17 mouse cellular contexts compared by ENCODE assay signal in genomic region chr4:58547725-58548124, GRCm38 (mm10). TPM values are rescaled to one million over a fixed set of nuclear protein-coding genes. Genes with fewer than 3 reads are reported as not detected.
DNase-seq lines count a peak whose midpoint lies in the region; ATAC-seq lines count a peak whose summit lies in the region.
"Had no signal": no experiment of that assay in that cellular context is flagged by ENCODE, and none has a peak within 500 bp of the region (broad histone marks: within the 10 kb centered on the region; RNA-seq: fewer than 3 reads in every experiment).

No protein-coding gene starts in this region.

- H3K36me3 ChIP-seq in liver, embryonic 12.5 days: no peaks in the 10 kb centered on the region
- no peaks in the 10 kb centered on the region for H3K36me3 ChIP-seq in liver, embryonic 11.5 days (ENCODE audit: control insufficient read depth, insufficient read depth, low read length)
- peaks cover 28% of the 10 kb centered on the region for H3K36me3 ChIP-seq in embryonic facial prominence, embryonic 13.5 days
- H3K36me3 ChIP-seq in stomach, embryonic 14.5 days (ENCODE audit: control insufficient read depth, insufficient read depth, low read length): peaks cover 12% of the 10 kb centered on the region; the same call in 1 of the 2 replicates

- no peak overlapping the region for H3K9ac ChIP-seq in liver, embryonic 12.5 days
- no peak overlapping the region for H3K9ac ChIP-seq in liver, embryonic 11.5 days (ENCODE audit: low read depth, low read length)
- no peak overlapping the region for H3K9ac ChIP-seq in embryonic facial prominence, embryonic 13.5 days
- H3K9ac ChIP-seq in stomach, embryonic 14.5 days (replicated peaks; ENCODE audit: low read depth, low read length): no peak overlapping the region

- H3K9me3 ChIP-seq in liver, embryonic 12.5 days (replicated peaks): no peaks in the 10 kb centered on the region
- no peaks in the 10 kb centered on the region for H3K9me3 ChIP-seq in liver, embryonic 11.5 days (ENCODE audit: control insufficient read depth, low read length)
- no peaks in the 10 kb centered on the region for H3K9me3 ChIP-seq in embryonic facial prominence, embryonic 13.5 days
- no peaks in the 10 kb centered on the region for H3K9me3 ChIP-seq in stomach, embryonic 14.5 days (ENCODE audit: control insufficient read depth, low read depth, low read length)
- H3K9me3 ChIP-seq: midbrain, embryonic 10.5 days had no signal

- no peak overlapping the region for H3K4me3 ChIP-seq in liver, embryonic 12.5 days
- no peak overlapping the region for H3K4me3 ChIP-seq in liver, embryonic 11.5 days (ENCODE audit: low read depth, low read length)
- no peak overlapping the region for H3K4me3 ChIP-seq in embryonic facial prominence, embryonic 13.5 days
- no peak overlapping the region for H3K4me3 ChIP-seq in stomach, embryonic 14.5 days (ENCODE audit: low read depth, low read length)
- H3K4me3 ChIP-seq: midbrain, embryonic 10.5 days had no signal

- no peak overlapping the region for H3K27ac ChIP-seq in liver, embryonic 12.5 days
- no peak overlapping the region for H3K27ac ChIP-seq in liver, embryonic 11.5 days (ENCODE audit: low read depth, low read length)
- H3K27ac ChIP-seq in embryonic facial prominence, embryonic 13.5 days: peak overlapping the region; percentile 55
- peak overlapping the region; percentile 48; the same call in 1 of the 2 replicates for H3K27ac ChIP-seq in stomach, embryonic 14.5 days (ENCODE audit: low read length)
- H3K27ac ChIP-seq: kidney, postnatal 0 days; midbrain, embryonic 10.5 days had no signal

- DNase-seq in adrenal gland, adult (ENCODE audit: inconsistent age in 2 of 2, low spot score in 1 of 2): peak; percentile 48 to 73
- no peak for DNase-seq in adrenal gland, postnatal 10 days
- no peak for DNase-seq in liver, embryonic 11.5 days (ENCODE audit: low spot score)
- no peak for DNase-seq in thymus, postnatal 0 days (ENCODE audit: low spot score)
- DNase-seq in thymus, postnatal 36 days: no peak
- DNase-seq: cerebellum, adult 11-12 months; heart, postnatal 14 days; lung, adult 2 months; right cerebral cortex, adult 18-20 months; thymus, postnatal 14 days had no signal

- 0 out of 2 replicates have a peak, but pooled peaks have one; percentile 27 for ATAC-seq in liver, embryonic 12.5 days
- ATAC-seq in liver, embryonic 11.5 days (replicated peaks; ENCODE audit: low FRiP score): no peak; the same call in 1 of the 2 replicates
- ATAC-seq in embryonic facial prominence, embryonic 13.5 days (ENCODE audit: insufficient number of reproducible peaks, insufficient read depth, low FRiP score, low TSS enrichment, low read depth): no peak
- no peak for ATAC-seq in stomach, embryonic 14.5 days (ENCODE audit: insufficient number of reproducible peaks, insufficient read depth, low FRiP score, low read depth)
- ATAC-seq: Patski had no signal

- 45% methylated on average over 9 of the region's 9 CpGs for WGBS in liver, embryonic 12.5 days (ENCODE audit: insufficient replicate concordance)
- WGBS in liver, embryonic 11.5 days: 48% methylated on average over 9 of the region's 9 CpGs
- 54% methylated on average over 9 of the region's 9 CpGs for WGBS in embryonic facial prominence, embryonic 13.5 days
- 64% methylated on average over 9 of the region's 9 CpGs for WGBS in stomach, embryonic 14.5 days

- no peak overlapping the region for H3K4me2 ChIP-seq in liver, embryonic 12.5 days
- no peak overlapping the region for H3K4me2 ChIP-seq in liver, embryonic 11.5 days
- peak overlapping the region; percentile 22 for H3K4me2 ChIP-seq in embryonic facial prominence, embryonic 13.5 days
- H3K4me2 ChIP-seq in stomach, embryonic 14.5 days (replicated peaks; ENCODE audit: low read depth, low read length): no peak overlapping the region

- peaks cover 16% of the 10 kb centered on the region for H3K27me3 ChIP-seq in liver, embryonic 12.5 days (replicated peaks)
- H3K27me3 ChIP-seq in liver, embryonic 11.5 days (replicated peaks; ENCODE audit: control insufficient read depth, insufficient read depth, low read length): peaks cover under 1% of the 10 kb centered on the region; the same call in 1 of the 2 replicates
- no peaks in the 10 kb centered on the region for H3K27me3 ChIP-seq in embryonic facial prominence, embryonic 13.5 days
- no peaks in the 10 kb centered on the region for H3K27me3 ChIP-seq in stomach, embryonic 14.5 days (ENCODE audit: control insufficient read depth, insufficient read depth, low read length)
- H3K27me3 ChIP-seq: CH12.LX, Patski had no signal

- H3K4me1 ChIP-seq in liver, embryonic 12.5 days: peaks cover 4% of the 10 kb centered on the region; the same call in 1 of the 2 replicates
- H3K4me1 ChIP-seq in liver, embryonic 11.5 days (replicated peaks; ENCODE audit: control insufficient read depth, insufficient read depth, low read length): peaks cover 16% of the 10 kb centered on the region
- peaks cover 74% of the 10 kb centered on the region for H3K4me1 ChIP-seq in embryonic facial prominence, embryonic 13.5 days
- peaks cover 54% of the 10 kb centered on the region for H3K4me1 ChIP-seq in stomach, embryonic 14.5 days (ENCODE audit: control insufficient read depth, insufficient read depth, low read length)

RNA-seq across cellular contexts. Expression of gene Lpar1, which starts 6.0 kb away (rescaled TPM):
- total RNA-seq in adrenal gland, postnatal 10 days (2021): 10 to 100 TPM; 22.0 to 22.6 TPM
- polyA plus RNA-seq in liver, embryonic 12.5 days (2016; fragmentation: Nextera tagmentation; extraction: Ambion mirVana): 8.8 and 10.9 TPM in 2 replicates
- 21.3 and 24.7 TPM in 2 replicates for polyA plus RNA-seq in liver, embryonic 11.5 days (2014; fragmentation: Nextera tagmentation; extraction: Ambion mirVana)
- 138 and 142 TPM in 2 replicates for polyA plus RNA-seq in embryonic facial prominence, embryonic 13.5 days (2015; fragmentation: Nextera tagmentation; extraction: Ambion mirVana)
- polyA plus RNA-seq in stomach, embryonic 14.5 days (2014; fragmentation: Nextera tagmentation; extraction: Ambion mirVana): 92.6 and 99.7 TPM in 2 replicates
- polyA plus RNA-seq in thymus, postnatal 0 days (2015; fragmentation: Nextera tagmentation; extraction: Ambion mirVana): 24.2 and 26.5 TPM in 2 replicates

Comparison
In these comparisons a context has a peak if more than half of its experiments do, and no peak if none do; other contexts are left out.
1. DNase-seq: peak in adrenal gland, adult (2 of 2); none in adrenal gland, postnatal 10 days (single experiment), liver, embryonic 11.5 days (single experiment), thymus, postnatal 0 days (single experiment) and thymus, postnatal 36 days (0 of 2).
2. H3K27ac ChIP-seq: peak in embryonic facial prominence, embryonic 13.5 days (single experiment) and stomach, embryonic 14.5 days (single experiment); none in liver, embryonic 12.5 days (single experiment) and liver, embryonic 11.5 days (single experiment).